Mouse (Mus musculus) neural tube, embryonic 10.5 days (tissue): ENCODE results near the gene Hectd4.
A peak's percentile ranks its signal among the peaks of the same experiment; 100 is the strongest.
"Not testable (repeated sequence)": the region's sequence is repeated elsewhere in the genome, so short reads cannot be mapped to it uniquely, and the experiment has no call there.

ENCODE experiments used
- DNase-seq: peaks from one replicate; pipeline ENCODE4 v3.0.0-alpha.2; 2017; ENCODE audit warnings: low spot score; ENCODE audit errors: extremely low spot score

Gene Hectd4

GRCm38 (mm10) chr5:121342490-121342889, 122.5 kb downstream of the Hectd4 start:
- no peak for DNase-seq

GRCm38 (mm10) chr5:121343997-121344396, 124.0 kb downstream of the Hectd4 start:
- no peak for DNase-seq

- DNase-seq, result no peak
These were observed 139.2 kb downstream of the Hectd4 start for GRCm38 (mm10) chr5:121359229-121359628.

- DNase-seq, result no peak
These were observed 141.7 kb downstream of the Hectd4 start for GRCm38 (mm10) chr5:121361696-121362095.

GRCm38 (mm10) chr5:121363441-121363840, 143.4 kb downstream of the Hectd4 start:
- DNase-seq, result no peak

GRCm38 (mm10) chr5:121366449-121367225, 146.6 kb downstream of the Hectd4 start:
- no peak for DNase-seq

GRCm38 (mm10) chr5:121367255-121367654, 147.2 kb downstream of the Hectd4 start:
- DNase-seq, result no peak

GRCm38 (mm10) chr5:121371712-121372111, 151.7 kb downstream of the Hectd4 start:
- no peak for DNase-seq

GRCm38 (mm10) chr5:121374790-121375189, 154.8 kb downstream of the Hectd4 start:
- no peak for DNase-seq

GRCm38 (mm10) chr5:121376972-121377371, 157.0 kb downstream of the Hectd4 start:
- DNase-seq, result not testable (repeated sequence)

GRCm38 (mm10) chr5:121378678-121379256, 158.7 kb downstream of the Hectd4 start:
- no peak for DNase-seq

- no peak for DNase-seq
These were observed 160.7 kb downstream of the Hectd4 start for GRCm38 (mm10) chr5:121380692-121381091.

GRCm38 (mm10) chr5:121383857-121384756, 164.1 kb downstream of the Hectd4 start:
- DNase-seq, result no peak

- DNase-seq, result peak; percentile 76
These were observed 164.9 kb downstream of the Hectd4 start for GRCm38 (mm10) chr5:121384757-121385460.

GRCm38 (mm10) chr5:121385461-121386119, 165.6 kb downstream of the Hectd4 start, which contains the start of gene Trafd1:
TSS of gene Trafd1 (minus strand) at chr5:121385632.
- peak; percentile 92 for DNase-seq

GRCm38 (mm10) chr5:121386120-121386909, 166.3 kb downstream of the Hectd4 start:
- no peak for DNase-seq

GRCm38 (mm10) chr5:121387126-121387525, 167.1 kb downstream of the Hectd4 start:
- no peak for DNase-seq

- DNase-seq, result no peak
These were observed 169.1 kb downstream of the Hectd4 start for GRCm38 (mm10) chr5:121389106-121389505.

GRCm38 (mm10) chr5:121389691-121390090, 169.7 kb downstream of the Hectd4 start:
- DNase-seq, result no peak
